Mouse (Mus musculus) lung, postnatal 4 days (tissue): ENCODE data around the gene Gm16429.
"Not testable (repeated sequence)": the region's sequence is repeated elsewhere in the genome, so short reads cannot be mapped to it uniquely, and the experiment has no call there.

Experiments
- DNase-seq, 2 experiments: peaks; one replicate each; pipeline ENCODE4 v3.0.0; 2021

The Gm16429 gene

DNA sequence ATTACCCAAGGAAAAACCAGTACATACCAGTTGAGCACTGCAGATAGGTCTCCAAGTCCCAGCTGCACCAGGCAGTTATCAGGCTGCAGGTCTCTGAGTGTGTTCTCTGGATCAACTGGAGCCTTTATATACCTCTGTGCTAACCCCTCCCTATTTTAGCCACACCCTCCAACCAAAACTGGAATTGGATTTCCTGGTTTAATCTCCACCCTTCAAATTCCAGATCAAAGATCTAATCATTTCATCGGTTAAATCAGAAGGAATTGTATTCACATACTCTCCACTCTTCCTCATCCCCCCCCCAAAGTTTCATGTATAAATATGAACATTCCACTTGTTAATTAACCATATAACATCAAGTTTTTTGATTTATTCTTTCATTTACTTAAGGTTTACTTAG is at the start of gene Gm16429:
TSS of gene Gm16429 (minus strand) at position 101 of the 400 bp plus-strand sequence.
- not testable (repeated sequence) for DNase-seq
